Mouse (Mus musculus) R1 (cell line): ENCODE results near the gene Adamtsl5.

Experiments used
- DNase-seq: peaks from one replicate; pipeline ENCODE4 v3.0.0-alpha.2; 2018; ENCODE audit warnings: low read depth, low spot score

The Adamtsl5 gene

GRCm38 (mm10) chr10:80348244-80348781, at the start of gene Adamtsl5:
Gene Adamtsl5 (minus strand): TSS chr10:80348412.
- peak; percentile 75 for DNase-seq

GRCm38 (mm10) chr10:80397524-80398173, 49.4 kb upstream of the Adamtsl5 start:
- no peak for DNase-seq

GRCm38 (mm10) chr10:80396822-80397523, 48.8 kb upstream of the Adamtsl5 start:
- DNase-seq = peak; percentile 86

GRCm38 (mm10) chr10:80395025-80395627, 46.9 kb upstream of the Adamtsl5 start:
- DNase-seq = peak; percentile 94

- DNase-seq = no peak
Observed at GRCm38 (mm10) chr10:80392687-80393086, 44.5 kb upstream of the Adamtsl5 start.

GRCm38 (mm10) chr10:80390697-80391096, 42.5 kb upstream of the Adamtsl5 start:
- no peak for DNase-seq

- no peak for DNase-seq
Observed at GRCm38 (mm10) chr10:80389185-80389708, 41.0 kb upstream of the Adamtsl5 start.

- no peak for DNase-seq
Observed at GRCm38 (mm10) chr10:80388731-80389130, 40.5 kb upstream of the Adamtsl5 start.

- DNase-seq = peak; percentile 80
Observed at GRCm38 (mm10) chr10:80387522-80387959, 39.3 kb upstream of the Adamtsl5 start, which contains the start of gene Mex3d. Gene Mex3d (minus strand): TSS chr10:80387659.

GRCm38 (mm10) chr10:80386735-80387471, 38.7 kb upstream of the Adamtsl5 start:
- no peak for DNase-seq

GRCm38 (mm10) chr10:80385811-80386734, 37.9 kb upstream of the Adamtsl5 start:
- no peak for DNase-seq

GRCm38 (mm10) chr10:80385310-80385709, 37.1 kb upstream of the Adamtsl5 start:
- no peak for DNase-seq

GRCm38 (mm10) chr10:80384709-80385108, 36.5 kb upstream of the Adamtsl5 start:
- no peak for DNase-seq

- no peak for DNase-seq
Observed at GRCm38 (mm10) chr10:80384115-80384639, 36.0 kb upstream of the Adamtsl5 start.

- DNase-seq = no peak
Observed at GRCm38 (mm10) chr10:80383431-80383830, 35.2 kb upstream of the Adamtsl5 start.

- no peak for DNase-seq
Observed at GRCm38 (mm10) chr10:80382641-80383365, 34.6 kb upstream of the Adamtsl5 start.

- peak; percentile 70 for DNase-seq
Observed at GRCm38 (mm10) chr10:80377716-80378115, 29.5 kb upstream of the Adamtsl5 start.

GRCm38 (mm10) chr10:80376160-80376559, 27.9 kb upstream of the Adamtsl5 start:
- peak; percentile 94 for DNase-seq

GRCm38 (mm10) chr10:80374063-80374462, 25.9 kb upstream of the Adamtsl5 start:
- peak; percentile 90 for DNase-seq
